ENCODE assay signal across 30 mouse cellular contexts in genomic region chr3:17913796-17914195, GRCm38 (mm10). TPM values are rescaled to one million over a fixed set of nuclear protein-coding genes. Genes with fewer than 3 reads are reported as not detected.
DNase-seq lines count a peak whose midpoint lies in the region; ATAC-seq and TF ChIP-seq lines count a peak whose summit lies in the region.
"Had no signal": no experiment of that assay in that cellular context is flagged by ENCODE, and none has a peak within 500 bp of the region (broad histone marks: within the 10 kb centered on the region; RNA-seq: fewer than 3 reads in every experiment).

No protein-coding gene starts in this region.

- no peak overlapping the region for H3K4me3 ChIP-seq in ES-E14 (ENCODE audit: insufficient read depth in 1 of 2, low read depth in 1 of 2, low read length in 2 of 2, poor library complexity in 1 of 2, severe bottlenecking in 1 of 2)
- no peak overlapping the region for H3K4me3 ChIP-seq in lung, postnatal 0 days (ENCODE audit: low read depth, low read length)
- H3K4me3 ChIP-seq: embryonic facial prominence, embryonic 13.5 days; embryonic facial prominence, embryonic 15.5 days; erythroblast, embryonic 14.5 days; forebrain, embryonic 10.5 days; forebrain, embryonic 12.5 days had no signal

- H3K9ac ChIP-seq in ES-E14 (ENCODE audit: insufficient read depth, low read depth, low read length, poor library complexity, severe bottlenecking): no peak overlapping the region
- H3K9ac ChIP-seq in lung, postnatal 0 days (replicated peaks; ENCODE audit: low read depth): no peak overlapping the region
- H3K9ac ChIP-seq: embryonic facial prominence, embryonic 13.5 days; embryonic facial prominence, embryonic 15.5 days; forebrain, embryonic 12.5 days had no signal

- no peak overlapping the region for H3K4me2 ChIP-seq in lung, postnatal 0 days (replicated peaks; ENCODE audit: low read depth, low read length)
- H3K4me2 ChIP-seq: embryonic facial prominence, embryonic 13.5 days; embryonic facial prominence, embryonic 15.5 days; forebrain, embryonic 12.5 days had no signal

- H3K27ac ChIP-seq in ES-E14 (ENCODE audit: insufficient read depth, low read depth, low read length, poor library complexity, severe bottlenecking): no peak overlapping the region
- no peak overlapping the region for H3K27ac ChIP-seq in lung, postnatal 0 days (ENCODE audit: low read length)
- H3K27ac ChIP-seq: embryonic facial prominence, embryonic 13.5 days; embryonic facial prominence, embryonic 15.5 days; forebrain, embryonic 10.5 days; forebrain, embryonic 12.5 days had no signal

- TF ChIP-seq EP300 in lung, postnatal 0 days (IDR thresholded peaks at IDR 0.05): no peak

- H3K36me3 ChIP-seq in ES-E14 (ENCODE audit: control insufficient read depth, insufficient read depth, low read length, poor library complexity, severe bottlenecking): no peaks in the 10 kb centered on the region
- H3K36me3 ChIP-seq in lung, postnatal 0 days (ENCODE audit: insufficient read depth, low read length): no peaks in the 10 kb centered on the region
- H3K36me3 ChIP-seq: embryonic facial prominence, embryonic 13.5 days; embryonic facial prominence, embryonic 15.5 days; forebrain, embryonic 10.5 days; forebrain, embryonic 12.5 days had no signal

- no peak for ATAC-seq in lung, postnatal 0 days
- ATAC-seq: activated CD4-positive, CD25-positive, alpha-beta regulatory T cell, adult 4 months; forebrain, embryonic 14.5 days; forebrain, embryonic 16.5 days had no signal

- no peaks in the 10 kb centered on the region for H3K4me1 ChIP-seq in ES-E14 (ENCODE audit: control insufficient read depth in 2 of 2, insufficient read depth in 2 of 2, low read length in 2 of 2, poor library complexity in 1 of 2)
- H3K4me1 ChIP-seq in lung, postnatal 0 days (ENCODE audit: insufficient read depth, low read depth, low read length): no peaks in the 10 kb centered on the region
- H3K4me1 ChIP-seq: embryonic facial prominence, embryonic 13.5 days; embryonic facial prominence, embryonic 15.5 days; forebrain, embryonic 10.5 days; forebrain, embryonic 12.5 days had no signal

- in situ Hi-C loops in ES-E14 (cut with MboI; ENCODE audit: low sequenced_read_pairs in 2 of 2, unreplicated experiment in 2 of 2): no loop called here

- DNase-seq in ES-E14 (ENCODE audit: low read depth, low spot score): peak; percentile 2
- DNase-seq in WW6 (ENCODE audit: low read depth, low spot score): peak; percentile 33
- DNase-seq in adipocyte (ENCODE audit: low spot score): no peak
- DNase-seq in lung, postnatal 0 days (ENCODE audit: low spot score): no peak
- no peak for DNase-seq in left cerebral cortex, adult 11 months (ENCODE audit: low spot score)
- DNase-seq: adrenal gland, adult 2 months; adrenal gland, postnatal 10 days; adrenal gland, postnatal 25 days; cerebellum, adult 11 months; cerebellum, adult 18-20 months; cerebellum, adult 8-10 months; cerebellum, adult 9-11 months; cerebellum, postnatal 14 days; cerebellum, postnatal 36 days; embryo, embryonic 11 days had no signal

- no peaks in the 10 kb centered on the region for H3K27me3 ChIP-seq in lung, postnatal 0 days (replicated peaks; ENCODE audit: insufficient read depth, low read length)
- H3K27me3 ChIP-seq: embryonic facial prominence, embryonic 13.5 days; embryonic facial prominence, embryonic 15.5 days; forebrain, embryonic 12.5 days had no signal

- H3K9me3 ChIP-seq in ES-E14 (ENCODE audit: control insufficient read depth, insufficient read depth, low read depth, low read length): peaks cover 2% of the 10 kb centered on the region; the same call in 1 of the 2 replicates
- H3K9me3 ChIP-seq in lung, postnatal 0 days (ENCODE audit: low read length): no peaks in the 10 kb centered on the region
- H3K9me3 ChIP-seq: embryonic facial prominence, embryonic 13.5 days; embryonic facial prominence, embryonic 15.5 days; forebrain, embryonic 10.5 days; forebrain, embryonic 12.5 days had no signal

- no peak for TF ChIP-seq CTCF in lung, postnatal 0 days (IDR thresholded peaks at IDR 0.05)

TF ChIP-seq in ES-E14, 5 proteins besides CTCF, POLR2A, EP300 and RAD21:
- no peak for TF ChIP-seq ZNF384 (IDR thresholded peaks at IDR 0.05; ENCODE audit: low read depth, low read length)
- TF ChIP-seq CHD2 (IDR thresholded peaks at IDR 0.05; ENCODE audit: low read depth, low read length): no peak
TF ChIP-seq in ES-E14: peak in this region for 0.

RNA-seq across cellular contexts. Expression of gene Cypt12, which starts 34.4 kb away (rescaled TPM):
- not detected in 2 replicates for total RNA-seq in ES-E14 (2012; rRNA removed)
- not detected in 2 replicates for polyA plus RNA-seq in lung, postnatal 0 days (2015; fragmentation: Nextera tagmentation; extraction: Ambion mirVana)
- total RNA-seq: adrenal gland, adult 2 months; adrenal gland, postnatal 10 days; adrenal gland, postnatal 25 days; adrenal gland, postnatal 4 days; common myeloid progenitor, adult 5-6 weeks; MEL had no signal
- polyA plus RNA-seq: activated CD4-positive, CD25-positive, alpha-beta regulatory T cell, adult 4 months; adrenal gland, adult 2 months; brain, embryonic 14.5 days; C2C12; embryonic facial prominence, embryonic 11.5 days; embryonic facial prominence, embryonic 13.5 days; embryonic facial prominence, embryonic 15.5 days; erythroblast, embryonic 14.5 days; forebrain, embryonic 10.5 days; forebrain, embryonic 12.5 days; forebrain, embryonic 14.5 days; forebrain, embryonic 16.5 days; frontal cortex, adult 2 months had no signal

Comparison
In these comparisons a context has a peak if more than half of its experiments do, and no peak if none do; other contexts are left out.
1. DNase-seq: peak in ES-E14 (single experiment) and WW6 (single experiment); none in adipocyte (single experiment), lung, postnatal 0 days (single experiment) and left cerebral cortex, adult 11 months (single experiment).